Mouse (Mus musculus): ENCODE results near the gene Skap1. TPM values are rescaled to one million over a fixed set of nuclear protein-coding genes. Genes with fewer than 3 reads are reported as not detected.

Gene Skap1
- polyA plus RNA-seq, 1 experiment = 3.3 TPM

DNA sequence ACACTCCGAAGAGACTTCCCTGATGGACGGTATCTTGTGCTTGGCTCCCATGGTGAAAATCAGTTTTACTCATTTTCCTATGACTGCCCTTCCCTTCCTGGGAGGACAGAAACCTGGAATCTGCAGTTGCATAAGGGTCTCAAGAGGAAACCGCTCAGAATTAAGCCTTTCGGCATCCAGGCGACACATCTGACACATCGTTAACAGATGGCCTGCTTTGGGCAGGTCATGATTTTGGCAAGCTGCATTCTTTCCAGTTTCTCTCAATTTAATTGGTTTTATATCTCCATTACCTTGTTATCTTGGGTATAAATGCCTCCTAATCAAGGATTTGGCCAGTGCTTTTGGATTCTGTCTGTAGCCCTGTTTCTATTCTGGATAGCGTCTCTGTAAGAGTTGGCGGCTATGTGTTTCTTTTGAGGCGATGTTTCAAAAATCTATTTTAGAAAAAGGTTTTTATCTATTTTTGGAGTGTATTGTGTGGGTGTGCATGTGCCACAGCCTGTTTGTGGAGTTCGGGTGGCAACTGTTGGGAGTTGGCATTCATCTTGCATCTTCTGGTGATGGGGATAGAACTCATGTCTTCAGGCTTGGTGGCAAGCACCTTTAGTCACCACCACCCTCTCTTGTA lies 1.1 kb downstream of the Skap1 start:
- no peak for DNase-seq (ENCODE audit: low spot score)

DNA sequence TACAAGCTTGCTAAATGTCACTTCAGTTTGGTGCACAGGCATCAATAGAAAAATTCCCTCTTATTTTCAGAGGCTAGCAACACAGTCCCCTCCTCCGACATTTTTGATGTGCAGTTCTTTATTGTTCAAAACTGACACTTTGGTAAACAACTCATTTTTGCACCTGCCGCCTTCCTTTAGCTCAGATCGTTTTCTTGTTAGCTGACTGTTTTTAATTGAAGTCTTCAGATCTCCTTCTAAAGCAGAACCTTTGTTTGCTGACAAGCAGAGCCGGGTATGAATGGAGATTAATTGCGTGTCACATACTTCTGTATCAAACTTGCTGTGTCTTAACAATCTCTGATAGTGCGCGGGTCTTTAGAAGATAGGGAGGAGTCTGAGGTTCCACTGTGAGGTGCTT lies 2.0 kb downstream of the Skap1 start:
- DNase-seq (ENCODE audit: low spot score) = no peak

- no peak for DNase-seq (ENCODE audit: low spot score)
Observed at GRCm38 (mm10) chr11:96466987-96467386, 2.6 kb downstream of the Skap1 start.

GRCm38 (mm10) chr11:96468048-96468745 lies 3.8 kb downstream of the Skap1 start:
- no peak for DNase-seq (ENCODE audit: low spot score)

DNA sequence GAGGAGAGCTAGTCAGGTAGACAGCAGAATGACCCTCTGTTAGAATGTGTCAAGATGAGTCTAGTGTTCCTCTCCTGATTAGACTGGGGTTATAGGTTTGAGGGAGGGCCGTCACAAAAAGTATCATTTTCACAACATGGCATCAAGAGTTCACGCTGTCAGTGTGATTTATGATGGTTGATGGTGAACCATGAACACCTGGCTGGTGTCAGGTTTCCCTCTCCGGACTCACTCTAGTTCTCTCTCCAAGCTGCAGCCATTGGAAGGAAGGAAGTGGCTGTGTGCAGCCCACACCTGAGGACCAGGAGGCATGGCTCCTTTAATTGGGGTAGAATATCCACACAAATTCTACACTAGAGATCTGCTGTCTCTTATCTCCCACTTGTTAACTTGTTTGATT lies 18.3 kb downstream of the Skap1 start:
- no peak for DNase-seq (ENCODE audit: low spot score)

- no peak for DNase-seq (ENCODE audit: low spot score)
Observed at GRCm38 (mm10) chr11:96483179-96483578, 18.8 kb downstream of the Skap1 start.

- no peak for DNase-seq (ENCODE audit: low spot score)
Observed at GRCm38 (mm10) chr11:96498481-96498880, 34.1 kb downstream of the Skap1 start.

DNA sequence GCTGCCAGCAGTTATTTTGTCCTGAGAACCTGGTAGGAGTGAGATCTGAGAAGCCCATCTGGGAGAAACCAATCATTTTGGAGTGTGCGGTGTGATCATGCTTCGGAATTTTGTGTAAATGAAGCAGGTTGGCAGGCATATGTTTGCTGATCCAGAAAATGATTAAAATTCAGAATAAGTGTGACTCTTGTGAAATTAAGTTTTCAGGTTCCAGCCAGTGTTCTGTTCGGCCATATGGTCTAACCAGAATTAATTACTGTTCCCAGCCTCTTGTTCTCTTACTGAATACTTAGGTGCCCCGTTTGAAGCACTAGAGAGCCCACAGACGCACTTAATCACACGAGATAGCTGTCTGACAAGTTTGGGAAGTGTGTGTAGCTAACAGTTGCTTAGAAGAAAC lies 36.6 kb downstream of the Skap1 start:
- DNase-seq (ENCODE audit: low spot score) = no peak

DNA sequence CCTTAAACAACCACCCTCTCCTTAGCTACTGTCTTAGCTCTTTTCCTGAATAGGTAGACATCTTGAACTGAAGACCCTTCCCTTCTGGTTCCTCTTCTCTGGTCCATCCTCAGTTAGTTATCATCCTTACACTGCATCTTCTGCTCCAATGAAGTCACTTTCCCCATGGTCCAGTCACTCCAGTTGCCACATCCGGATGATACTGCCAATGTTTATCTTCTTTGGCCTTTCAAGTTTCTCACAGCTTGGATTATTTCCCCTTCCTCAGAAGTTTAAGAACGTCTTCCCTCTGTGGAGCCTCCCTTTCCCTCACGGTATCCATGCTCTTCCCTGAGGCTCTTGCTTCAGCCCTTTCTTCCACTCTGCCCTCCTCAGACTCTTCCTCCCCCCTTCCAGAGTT lies 38.6 kb downstream of the Skap1 start:
- no peak for DNase-seq (ENCODE audit: low spot score)

- DNase-seq (ENCODE audit: low spot score) = no peak
Observed at GRCm38 (mm10) chr11:96504509-96505119, 40.2 kb downstream of the Skap1 start.

- no peak for DNase-seq (ENCODE audit: low spot score)
Observed at GRCm38 (mm10) chr11:96505841-96506240, 41.4 kb downstream of the Skap1 start.

DNA sequence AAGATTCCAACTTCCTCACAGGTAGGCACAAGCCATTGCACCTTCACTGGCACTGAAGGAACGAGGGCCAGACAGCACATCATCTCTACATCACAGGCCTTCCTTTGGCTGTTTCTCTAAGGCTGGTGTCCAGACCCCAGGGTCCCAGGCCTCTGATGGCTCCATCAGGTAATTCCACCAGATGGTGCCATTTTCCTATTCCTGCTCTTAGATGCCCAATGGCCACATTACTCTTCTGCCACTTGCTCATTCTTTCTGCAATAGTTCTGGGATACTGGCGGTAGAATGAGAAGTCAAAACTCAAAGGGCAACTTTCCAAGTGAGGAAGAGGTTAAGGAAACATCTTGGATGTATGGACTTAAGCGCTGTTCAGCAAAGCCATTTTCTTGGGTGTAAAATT lies 50.8 kb downstream of the Skap1 start:
- no peak for DNase-seq (ENCODE audit: low spot score)

DNA sequence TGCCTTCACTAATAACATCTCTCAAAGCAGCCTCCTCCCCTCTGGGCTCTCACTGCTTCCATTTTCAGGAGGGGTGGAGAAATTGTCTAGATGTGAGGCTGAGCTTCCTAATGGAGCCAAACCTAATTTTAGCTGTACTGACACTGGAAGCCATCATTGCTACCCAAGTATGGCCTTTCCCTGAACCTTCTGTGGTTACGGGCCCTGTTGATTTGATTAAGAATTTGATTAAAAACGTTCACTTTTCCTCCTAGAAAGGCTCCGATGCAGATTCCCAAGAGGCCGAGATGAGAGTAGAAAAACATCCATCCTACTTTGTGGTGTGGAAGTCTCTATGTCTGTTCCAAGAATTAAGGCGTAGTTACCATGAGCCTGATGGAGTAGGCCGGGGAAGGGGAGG lies 60.1 kb downstream of the Skap1 start:
- DNase-seq (ENCODE audit: low spot score) = no peak

DNA sequence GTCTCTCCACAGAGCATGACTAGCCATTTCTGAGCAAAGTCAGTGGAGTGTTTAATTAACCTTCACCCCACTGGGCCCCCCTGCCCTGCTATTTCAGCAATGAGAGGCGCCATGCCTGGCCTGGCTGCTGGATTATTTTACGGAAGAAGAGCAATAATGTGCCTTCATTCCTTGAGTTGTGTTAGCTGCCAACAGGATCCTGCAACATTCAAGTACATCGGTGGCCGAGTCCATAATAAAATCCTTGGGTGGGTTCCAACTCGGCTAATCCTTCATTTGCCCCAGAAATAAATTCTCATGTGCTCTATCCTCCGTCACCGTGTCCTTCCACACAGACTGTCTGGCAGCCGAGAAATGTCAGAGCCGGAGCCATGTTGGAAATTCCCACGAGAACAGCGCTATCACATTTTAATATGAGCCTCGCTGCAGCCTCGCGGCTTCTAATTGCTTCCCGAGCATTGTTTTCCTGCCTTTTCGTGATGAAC lies 61.8 kb downstream of the Skap1 start:
- no peak for DNase-seq (ENCODE audit: low spot score)

GRCm38 (mm10) chr11:96531757-96532433 lies 67.5 kb downstream of the Skap1 start:
- DNase-seq (ENCODE audit: low spot score) = no peak

GRCm38 (mm10) chr11:96534531-96534930 lies 70.1 kb downstream of the Skap1 start:
- DNase-seq (ENCODE audit: low spot score) = no peak

DNA sequence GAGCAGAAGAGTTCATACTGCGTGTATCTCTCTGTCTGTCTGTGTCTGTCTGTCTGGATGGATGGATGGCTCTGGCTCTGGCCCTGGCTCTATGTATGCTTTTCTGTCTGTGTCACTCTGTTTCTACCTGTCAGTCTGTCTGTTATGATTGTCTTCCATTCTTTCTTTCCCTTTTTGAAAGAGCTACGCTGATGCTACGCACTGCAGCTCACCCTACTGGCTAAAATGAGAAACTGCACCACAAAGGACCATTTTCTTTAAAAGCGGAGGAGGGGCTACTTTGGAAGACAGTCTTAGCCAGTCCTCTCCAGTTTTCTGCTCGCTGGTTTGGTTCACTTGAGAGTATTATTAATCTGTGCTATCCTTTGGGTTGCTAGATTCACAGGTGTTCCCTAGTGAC lies 71.8 kb downstream of the Skap1 start:
- no peak for DNase-seq (ENCODE audit: low spot score)

DNA sequence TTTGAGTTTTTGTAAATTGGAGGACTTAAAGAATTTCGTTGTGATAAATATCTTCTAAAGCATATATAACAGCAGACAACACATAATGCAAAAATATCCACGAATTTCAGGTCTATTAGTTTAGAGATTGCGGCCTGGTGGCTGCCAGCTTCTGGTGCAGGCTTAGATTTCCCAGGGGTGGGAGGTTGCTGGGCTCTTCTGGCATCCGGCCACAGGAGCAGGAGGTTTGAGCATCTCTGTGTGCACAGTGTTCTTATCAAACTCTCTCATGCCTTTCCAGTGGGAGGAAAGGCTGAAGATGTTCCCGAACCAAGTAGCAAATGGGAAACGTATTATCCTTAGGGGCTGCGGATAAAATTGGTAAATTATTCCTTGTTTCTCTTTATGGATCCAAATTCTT lies 77.6 kb downstream of the Skap1 start:
- DNase-seq (ENCODE audit: low spot score) = no peak

- DNase-seq (ENCODE audit: low spot score) = no peak
Observed at GRCm38 (mm10) chr11:96542561-96542960, 78.2 kb downstream of the Skap1 start.

DNA sequence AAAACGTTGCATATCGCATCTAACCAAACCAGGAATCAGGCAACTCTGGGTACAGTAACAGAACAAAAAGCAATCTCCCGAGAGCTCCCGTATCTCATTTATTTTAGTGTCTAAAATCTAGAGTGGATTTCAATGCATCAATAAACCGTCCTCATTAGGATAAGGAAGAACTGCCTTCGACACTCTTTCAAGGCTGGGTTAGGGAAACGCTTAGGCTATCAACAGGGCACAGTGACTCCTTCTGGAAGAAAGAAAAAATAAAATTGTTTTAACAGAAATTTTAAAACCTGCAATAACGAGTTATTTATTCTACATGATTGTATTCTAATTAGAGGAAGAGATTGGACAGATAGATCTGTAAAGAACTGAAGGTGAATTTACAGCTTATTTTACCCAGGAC lies 82.0 kb downstream of the Skap1 start:
- no peak for DNase-seq (ENCODE audit: low spot score)

GRCm38 (mm10) chr11:96550960-96551703 lies 86.7 kb downstream of the Skap1 start:
- no peak for DNase-seq (ENCODE audit: low spot score)

DNA sequence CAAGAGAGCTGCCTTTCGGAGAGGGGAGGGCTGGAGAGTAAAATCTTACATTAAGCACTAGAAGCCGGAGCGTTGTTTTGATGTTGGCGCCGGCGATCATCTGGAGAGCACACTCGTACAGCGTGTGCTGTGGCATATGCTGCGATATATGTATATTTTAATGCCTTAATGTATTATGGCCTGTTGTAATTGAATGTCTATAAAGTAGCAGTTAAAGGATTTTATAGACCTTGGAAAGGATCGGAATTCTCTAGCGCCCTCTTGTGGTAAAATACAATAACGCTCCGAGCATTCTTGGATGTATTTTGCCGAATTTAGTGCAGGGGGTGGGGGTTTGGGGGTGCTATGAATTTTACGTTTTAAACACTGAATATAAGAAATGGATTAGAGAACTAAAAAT lies 88.7 kb downstream of the Skap1 start:
- DNase-seq (ENCODE audit: low spot score) = no peak
